Mouse (Mus musculus): ENCODE results near the gene Itgb3.

The Itgb3 gene

DNA sequence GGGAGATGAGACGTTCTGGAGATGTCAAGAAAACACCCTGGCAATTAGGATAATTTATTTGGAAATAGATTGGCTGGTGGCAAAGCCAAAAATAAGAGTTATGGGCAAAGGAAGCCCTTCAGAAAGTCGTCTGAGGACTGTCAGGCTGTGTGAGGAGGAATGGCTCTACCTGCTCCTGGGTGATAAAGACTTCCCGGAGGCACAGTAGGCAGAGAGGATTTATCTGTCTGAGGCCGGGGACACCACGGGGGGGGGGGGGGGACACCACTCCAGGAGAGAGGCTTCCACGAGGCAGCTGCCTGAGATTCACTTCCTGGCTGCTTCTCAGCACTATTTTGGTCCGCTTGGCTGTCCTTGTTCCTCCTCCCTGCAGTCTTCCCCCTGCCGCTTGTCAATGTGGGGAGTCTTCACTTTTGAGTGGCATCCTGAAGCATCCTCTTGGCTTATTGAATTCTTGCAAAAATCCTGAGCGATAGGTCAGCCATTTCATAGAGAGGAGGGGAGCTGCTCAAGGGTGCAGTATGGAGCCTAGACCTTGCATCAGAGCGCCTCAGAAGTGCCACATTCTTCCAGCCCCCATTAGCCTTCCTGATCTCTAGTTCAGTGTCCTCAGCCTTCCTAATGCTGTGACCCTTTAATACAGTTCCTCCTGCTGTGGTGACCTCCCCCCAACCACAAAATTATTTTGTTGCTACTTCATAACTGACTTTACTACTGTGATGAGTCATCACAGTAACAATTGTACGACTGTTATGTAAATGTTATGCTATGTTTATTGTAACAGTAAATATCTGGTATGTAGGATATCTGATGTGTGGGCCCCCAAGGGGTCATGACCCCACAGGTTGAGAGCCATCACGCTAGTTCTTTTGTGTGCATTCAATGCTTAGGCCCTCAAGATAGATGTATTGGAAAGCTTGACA is 14.5 kb downstream of the Itgb3 start:
- no peak for DNase-seq (ENCODE audit: low spot score)

DNA sequence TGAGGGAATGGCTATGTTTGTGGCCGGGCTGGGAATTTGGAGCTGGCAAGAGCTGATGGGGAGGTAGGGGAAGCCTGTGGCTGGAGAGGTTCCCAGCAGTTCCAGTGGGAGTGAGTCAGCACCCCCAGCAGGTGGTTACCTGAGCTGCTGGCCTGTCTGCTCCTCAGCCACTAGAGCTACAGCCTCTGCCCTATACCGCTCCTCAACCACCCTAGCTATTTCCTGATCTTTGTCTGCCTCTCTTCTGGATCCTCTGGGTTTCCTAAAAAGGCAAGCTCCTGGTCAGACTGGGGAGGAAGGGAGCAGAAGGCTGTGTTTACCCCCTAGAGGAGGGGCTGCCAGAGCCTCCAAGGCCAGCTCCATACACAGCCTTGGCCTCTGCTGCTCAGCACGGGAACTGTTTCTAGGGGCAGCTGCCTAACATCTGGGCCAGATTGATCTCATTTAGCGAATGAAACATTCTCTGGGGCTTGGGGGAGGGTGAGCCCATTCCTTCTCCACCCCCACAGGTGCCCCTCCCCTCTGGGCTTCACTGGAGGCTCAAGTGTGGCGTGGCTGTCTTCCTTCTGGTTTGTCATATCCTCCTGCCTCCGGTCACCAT is 17.1 kb downstream of the Itgb3 start:
- DNase-seq (ENCODE audit: low spot score): no peak

DNA sequence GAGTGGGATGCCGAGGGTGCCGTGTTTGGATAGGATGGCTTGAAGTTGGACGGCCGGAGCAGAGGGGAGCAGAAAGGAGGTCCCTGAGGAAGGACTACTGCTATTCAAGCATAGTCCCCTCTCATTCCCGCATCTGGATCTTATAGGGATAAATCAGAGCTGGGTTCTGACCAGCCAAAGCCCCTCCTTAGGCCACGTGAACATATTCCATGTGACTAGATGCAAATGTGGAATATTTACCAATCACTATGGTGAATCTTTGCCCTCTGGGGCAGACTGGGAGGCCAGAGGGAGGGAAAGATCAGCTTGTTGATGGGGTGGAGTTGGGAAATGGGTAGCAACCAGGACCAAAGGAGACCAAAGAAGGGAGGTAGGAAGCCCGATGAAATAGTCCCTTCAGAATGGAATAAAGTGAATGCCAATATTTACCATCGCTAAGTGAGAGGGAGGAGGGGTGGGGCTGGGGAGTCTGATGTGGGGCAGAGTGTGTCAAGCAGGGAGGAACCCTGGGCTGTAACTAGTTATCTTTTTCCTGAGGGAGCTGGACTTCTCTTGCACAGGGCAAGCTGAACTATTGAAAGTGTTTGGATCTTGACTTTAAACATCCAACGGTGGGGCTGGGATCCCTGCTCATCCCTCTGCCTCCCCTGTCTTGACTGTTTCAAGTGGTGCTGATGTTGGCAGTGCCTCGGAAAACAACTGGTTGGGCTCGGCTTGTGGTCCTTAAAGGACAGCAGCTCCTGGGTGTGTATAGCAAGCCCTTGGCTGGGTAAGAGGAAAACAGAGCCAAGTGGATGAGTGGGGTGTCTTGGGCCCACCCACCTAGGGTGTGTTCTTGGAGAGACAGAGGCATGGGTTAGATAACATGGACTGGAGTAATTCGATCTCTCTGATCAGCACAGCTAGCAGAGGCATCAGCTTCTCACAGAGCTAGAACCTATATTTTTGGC is 17.9 kb downstream of the Itgb3 start:
- no peak for DNase-seq (ENCODE audit: low spot score)

DNA sequence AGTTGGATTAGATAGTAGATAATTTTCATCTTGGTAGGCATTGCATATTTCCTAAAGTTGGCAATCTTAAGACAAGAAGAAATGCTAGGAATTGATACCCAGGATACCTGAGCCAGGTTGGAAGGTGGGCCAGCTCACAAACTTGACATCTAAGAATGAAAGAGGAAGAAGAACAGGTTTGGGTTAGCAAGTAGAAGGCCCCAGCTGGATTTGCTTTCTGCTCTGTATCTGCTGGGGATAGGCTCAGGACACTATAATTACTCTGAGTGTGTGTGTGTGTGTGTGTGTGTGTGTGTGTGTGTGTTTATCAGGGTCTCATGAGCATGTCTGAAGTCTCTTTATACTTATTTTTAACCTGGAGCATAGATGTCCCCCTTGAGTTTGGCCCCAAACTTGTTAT is 18.8 kb downstream of the Itgb3 start:
- DNase-seq (ENCODE audit: low spot score): no peak

DNA sequence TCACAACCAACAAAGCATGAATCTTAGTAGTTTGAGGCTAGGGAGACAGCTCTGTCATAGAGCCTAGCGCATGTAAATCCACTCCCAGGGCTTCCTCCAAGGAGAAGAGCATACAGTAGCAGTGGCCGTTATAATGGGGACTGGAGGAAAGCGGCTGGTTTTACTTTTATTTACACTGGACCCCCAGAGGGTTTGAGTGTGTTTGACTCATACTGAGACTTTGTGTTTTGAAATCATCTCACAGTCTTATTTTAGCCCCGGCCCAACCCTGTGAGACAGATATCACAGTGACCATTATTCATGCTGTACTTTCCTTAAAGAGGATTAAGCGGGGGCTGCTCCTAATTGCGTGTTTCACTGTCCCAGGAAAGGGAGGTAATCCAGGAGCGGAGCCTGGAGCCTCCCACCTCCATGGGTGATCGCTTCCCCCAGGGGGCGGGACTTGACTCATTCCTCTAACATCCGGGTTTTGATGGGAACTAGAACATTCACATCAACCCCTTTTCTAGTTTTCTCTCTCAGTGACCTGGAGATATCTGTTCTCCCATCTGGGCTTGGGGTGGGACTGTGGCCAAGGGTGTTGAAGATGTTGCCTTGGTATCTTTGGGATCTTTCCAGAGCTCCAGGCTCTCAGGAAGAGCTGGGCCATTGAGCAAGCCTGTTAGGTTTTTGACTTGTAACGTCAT is 20.0 kb downstream of the Itgb3 start:
- DNase-seq (ENCODE audit: low spot score): no peak

DNA sequence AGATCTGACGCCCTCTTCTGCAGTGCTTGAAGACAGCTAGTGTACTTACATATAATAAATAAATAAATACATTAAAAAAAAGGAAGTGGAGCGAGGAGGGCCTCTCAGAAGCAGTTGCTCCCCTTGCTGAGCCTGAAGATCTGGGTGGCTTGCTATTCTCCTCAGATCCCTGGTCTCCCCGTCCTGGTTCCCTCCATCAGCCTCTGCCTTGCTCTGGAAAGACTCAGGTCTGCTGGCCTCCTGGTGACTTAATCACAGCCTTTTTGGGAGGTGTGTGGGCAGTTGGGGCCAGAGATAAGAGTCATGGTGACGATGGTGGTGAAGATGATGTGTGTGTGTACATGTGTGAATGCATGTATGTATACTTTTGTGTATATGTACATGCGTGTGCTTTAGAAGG is 20.8 kb downstream of the Itgb3 start:
- no peak for DNase-seq (ENCODE audit: low spot score)

DNA sequence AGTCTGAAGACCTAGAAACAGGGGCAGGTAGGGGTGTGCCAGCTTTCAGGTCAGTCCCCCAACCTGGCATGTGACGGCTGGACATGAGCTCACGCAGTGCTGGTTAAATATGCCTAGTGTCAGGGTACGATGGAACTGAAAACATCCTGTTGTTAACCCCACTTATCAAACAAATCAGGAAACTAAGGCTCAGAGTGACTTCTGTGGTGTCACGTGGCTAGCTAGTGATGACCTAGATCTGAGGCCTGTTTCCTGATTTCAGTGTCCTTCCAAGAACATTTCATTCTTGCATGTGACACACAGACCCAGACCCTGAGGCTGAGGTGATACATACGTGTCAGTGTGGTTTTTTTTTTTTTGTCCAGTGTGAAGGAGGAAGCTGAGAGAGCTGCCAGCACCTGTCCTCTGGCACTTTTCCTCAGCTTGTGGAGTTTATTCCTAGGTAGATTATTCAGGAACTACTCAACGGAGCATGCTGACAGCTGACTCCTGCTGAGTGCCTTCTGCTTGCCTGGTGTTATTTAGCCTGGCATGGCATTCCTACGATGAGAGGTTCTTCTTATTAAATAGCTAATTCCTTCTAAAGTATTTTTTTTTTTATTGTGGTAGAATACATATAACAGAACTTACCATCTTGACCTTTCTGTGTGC is 22.5 kb downstream of the Itgb3 start:
- no peak for DNase-seq (ENCODE audit: low spot score)

DNA sequence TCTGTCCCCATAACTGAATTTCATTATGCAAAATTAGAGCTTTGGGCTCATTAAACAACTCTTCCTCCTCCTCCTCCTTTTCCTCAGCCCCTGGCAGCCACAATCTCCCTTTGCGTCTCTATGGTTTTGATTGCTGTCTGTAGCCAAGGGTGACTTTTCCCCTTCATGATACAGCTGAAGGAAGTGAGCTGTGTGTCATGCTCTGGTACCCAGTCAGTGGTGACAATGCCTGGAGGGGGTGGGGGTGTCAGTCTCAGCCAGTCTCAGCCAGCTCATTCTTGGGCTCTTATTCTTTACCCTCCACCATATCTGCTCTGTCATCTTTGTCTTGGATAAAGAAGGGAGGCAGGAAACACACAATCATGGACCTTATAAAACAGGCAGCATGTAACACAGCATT is 23.5 kb downstream of the Itgb3 start:
- no peak for DNase-seq (ENCODE audit: low spot score)

DNA sequence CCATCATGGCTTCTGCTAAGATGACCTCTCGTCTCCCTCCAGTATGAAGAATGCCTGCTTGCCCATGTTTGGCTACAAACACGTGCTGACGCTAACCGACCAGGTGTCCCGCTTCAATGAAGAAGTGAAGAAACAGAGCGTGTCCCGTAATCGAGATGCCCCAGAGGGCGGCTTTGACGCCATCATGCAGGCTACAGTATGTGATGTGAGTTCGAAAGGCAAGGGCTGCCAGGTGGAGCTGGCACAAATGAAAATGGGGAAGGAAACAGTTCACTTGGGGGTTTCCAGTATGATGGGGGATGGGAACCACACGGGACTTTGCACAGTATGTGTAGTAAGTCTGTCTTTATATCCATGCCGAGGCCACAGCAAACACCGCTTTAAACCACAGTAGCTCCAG is 29.2 kb downstream of the Itgb3 start:
- no peak for DNase-seq (ENCODE audit: low spot score)

DNA sequence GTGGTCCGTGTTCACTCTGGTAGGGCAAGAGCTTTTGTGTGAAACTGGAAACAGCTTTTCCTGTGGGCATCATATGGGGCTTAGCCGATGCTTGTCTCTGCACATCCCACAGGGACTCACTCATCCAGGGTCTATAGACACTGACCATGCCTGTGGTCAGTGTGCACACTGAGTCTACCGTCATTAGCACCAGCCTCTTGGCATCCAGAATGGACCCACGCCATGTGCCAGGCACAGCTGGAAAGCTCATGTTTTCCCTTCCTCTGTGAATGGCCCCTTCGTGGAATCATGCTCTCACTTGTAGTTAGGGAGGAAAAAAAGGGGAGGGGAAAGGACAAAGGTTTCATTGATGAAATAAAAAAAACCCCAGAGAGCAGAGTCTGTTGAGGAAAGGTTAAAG is 30.2 kb downstream of the Itgb3 start:
- no peak for DNase-seq (ENCODE audit: low spot score)

DNA sequence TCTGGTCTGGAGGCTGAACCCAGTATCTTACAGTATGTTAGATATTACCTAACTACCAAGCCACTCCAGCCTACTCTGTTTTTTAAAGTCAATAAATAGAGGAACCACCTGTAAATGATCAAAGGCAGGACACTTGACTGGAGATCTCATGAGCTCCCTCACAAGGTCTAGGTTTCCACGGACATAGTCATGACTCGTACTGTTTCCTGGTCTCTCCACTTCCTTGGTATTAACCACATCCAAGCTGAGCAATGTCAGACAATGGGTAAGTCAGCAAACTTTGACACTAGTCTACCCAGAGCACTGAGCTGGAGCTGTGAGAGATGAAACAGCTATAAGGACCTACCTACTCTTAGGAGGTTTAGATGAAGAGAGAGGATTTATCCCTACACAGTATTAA is 31.1 kb downstream of the Itgb3 start:
- no peak for DNase-seq (ENCODE audit: low spot score)

DNA sequence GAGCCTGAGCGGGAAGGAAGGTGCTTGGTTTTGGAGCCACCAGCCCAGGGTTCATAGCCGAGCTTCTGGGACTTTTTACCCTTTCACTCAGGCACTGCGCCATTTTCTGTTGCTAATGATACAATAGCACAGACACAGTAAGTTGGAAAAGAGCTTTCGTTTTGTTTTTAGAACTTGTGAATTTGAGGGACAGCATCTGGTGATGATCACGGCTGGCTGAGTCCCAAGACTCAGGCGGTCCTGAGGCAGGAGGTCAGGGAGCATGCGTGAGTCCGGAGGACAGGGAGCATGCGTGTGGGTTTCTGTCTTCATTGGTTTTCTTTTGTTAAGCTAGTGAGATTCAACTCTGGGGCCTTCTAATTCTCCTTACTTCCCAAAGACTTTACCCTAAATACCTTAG is 31.8 kb downstream of the Itgb3 start:
- no peak for DNase-seq (ENCODE audit: low spot score)

DNA sequence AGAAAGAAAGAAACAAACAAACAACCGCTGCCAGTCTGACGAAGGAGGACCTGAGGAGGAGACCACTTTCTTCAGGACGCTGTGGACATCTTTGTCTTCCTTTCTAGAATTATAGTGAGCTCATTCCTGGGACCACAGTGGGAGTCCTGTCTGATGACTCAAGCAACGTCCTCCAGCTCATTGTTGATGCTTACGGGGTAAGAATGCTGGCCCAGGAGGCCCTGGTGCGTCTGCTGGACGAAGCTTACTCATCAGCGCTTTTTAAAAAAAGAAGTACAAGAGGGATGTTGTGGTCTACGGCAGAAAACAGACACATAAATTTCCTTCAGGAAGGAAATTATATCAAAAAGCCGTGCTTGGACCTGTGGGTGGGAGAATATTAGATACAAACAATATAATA is 33.1 kb downstream of the Itgb3 start:
- no peak for DNase-seq (ENCODE audit: low spot score)

DNA sequence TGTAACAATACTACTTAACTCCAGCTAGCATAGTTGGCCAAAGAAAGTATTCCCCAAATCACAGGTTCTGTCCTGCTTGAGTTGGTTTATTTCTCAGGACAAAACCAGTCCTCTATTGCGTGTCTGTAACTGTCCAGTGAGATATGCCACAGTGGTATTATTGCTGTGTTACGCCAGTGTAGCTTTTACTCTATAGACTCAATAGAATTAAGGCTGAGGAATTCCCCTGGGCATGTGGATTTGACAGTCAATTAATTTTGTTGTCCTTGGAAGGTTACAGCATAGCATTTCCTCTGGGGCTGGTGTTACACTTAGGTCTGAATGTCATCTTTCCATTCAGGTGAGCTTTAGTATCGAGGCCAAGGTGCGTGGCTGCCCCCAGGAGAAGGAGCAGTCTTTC is 35.4 kb downstream of the Itgb3 start:
- no peak for DNase-seq (ENCODE audit: low spot score)

DNA sequence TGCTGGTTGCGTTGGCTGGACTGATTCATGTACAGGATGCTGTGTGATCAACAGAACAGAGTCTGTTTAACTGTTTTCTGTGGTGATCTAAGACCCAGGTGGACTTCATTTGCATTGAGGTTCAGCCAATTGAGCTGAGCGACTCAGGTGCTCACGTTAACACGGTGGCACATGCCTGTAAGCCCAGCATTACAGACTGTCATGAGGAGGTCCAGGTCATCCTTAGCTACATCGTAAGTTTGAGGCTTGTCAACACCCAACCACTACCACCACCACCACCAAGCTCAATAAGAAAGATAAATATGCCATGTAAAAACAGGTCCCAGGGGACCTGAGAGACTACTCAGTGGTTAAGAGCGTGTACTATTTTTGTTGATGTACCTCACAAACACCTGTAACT is 37.6 kb downstream of the Itgb3 start:
- no peak for DNase-seq (ENCODE audit: low spot score)

DNA sequence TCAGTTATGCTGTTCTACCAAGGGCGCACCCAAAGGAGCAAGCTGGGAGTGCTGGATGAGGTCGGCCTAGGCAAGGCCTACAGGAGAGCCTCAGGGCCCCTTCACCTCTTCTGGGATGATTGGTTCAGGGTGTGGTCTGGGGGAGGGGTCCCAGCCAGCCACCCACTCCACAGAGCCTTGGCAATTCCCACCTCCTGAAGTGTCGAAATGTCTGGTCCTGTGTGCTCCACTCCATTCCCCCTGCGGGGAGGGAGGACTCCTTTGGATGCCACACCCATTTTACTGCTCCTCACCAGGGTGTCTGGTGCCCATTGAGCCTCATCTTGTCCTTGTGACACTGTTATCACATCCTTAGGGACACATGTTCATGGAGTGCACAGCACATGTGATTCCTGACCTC is 38.4 kb downstream of the Itgb3 start:
- DNase-seq (ENCODE audit: low spot score): no peak

DNA sequence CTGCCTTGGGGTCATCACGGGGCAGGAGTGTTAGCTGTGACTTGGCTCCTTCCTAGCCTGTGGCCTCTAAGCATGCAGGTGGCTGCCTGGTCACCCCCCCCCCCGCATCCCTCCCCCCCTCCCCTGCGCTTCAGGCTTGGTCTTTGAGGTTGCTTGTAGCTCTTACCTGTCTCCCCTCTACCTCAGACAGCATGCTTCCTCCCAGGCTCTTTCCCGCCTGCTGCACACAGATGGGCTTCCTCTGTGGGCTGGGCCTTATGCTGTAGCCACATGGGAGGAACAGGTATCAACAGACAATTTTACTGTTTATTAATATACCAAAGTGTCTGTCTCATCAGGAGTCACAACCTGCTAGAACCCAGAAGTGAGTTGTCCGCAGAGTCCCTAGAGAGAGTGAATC is 38.8 kb downstream of the Itgb3 start:
- DNase-seq (ENCODE audit: low spot score): no peak

DNA sequence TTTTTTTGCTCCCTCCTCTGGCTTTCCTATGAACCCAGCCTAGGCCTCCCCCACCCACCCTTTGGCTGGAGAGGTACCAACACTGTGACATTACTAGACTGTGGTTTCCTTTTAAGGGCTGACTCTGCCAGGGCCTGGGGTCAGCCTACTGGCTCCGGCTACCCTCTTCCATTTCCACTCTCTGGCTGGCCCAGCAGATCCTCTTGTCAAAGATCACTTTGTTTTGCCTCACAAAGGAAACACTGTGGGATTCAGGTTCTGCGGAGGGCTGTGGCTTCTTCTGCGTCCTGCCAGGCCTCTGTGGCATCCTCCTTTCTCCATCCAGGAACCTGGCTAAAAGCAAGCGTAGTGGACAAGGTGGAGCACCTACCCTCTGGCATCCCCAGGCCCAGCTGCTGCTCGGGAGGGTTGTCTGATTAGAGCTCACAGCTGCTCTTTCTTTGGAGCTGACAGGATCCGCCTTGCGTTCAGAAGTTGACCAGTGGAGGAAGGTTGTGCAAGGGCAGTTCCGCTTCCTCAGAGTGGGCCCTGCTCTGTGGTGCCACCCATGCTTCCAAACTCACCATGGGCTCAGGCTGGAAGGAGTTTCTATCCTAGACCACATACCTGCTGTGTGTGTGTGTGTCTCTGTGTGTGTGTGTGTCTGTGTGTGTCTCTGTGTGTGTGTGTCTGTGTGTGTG is 39.5 kb downstream of the Itgb3 start:
- no peak for DNase-seq (ENCODE audit: low spot score)

DNA sequence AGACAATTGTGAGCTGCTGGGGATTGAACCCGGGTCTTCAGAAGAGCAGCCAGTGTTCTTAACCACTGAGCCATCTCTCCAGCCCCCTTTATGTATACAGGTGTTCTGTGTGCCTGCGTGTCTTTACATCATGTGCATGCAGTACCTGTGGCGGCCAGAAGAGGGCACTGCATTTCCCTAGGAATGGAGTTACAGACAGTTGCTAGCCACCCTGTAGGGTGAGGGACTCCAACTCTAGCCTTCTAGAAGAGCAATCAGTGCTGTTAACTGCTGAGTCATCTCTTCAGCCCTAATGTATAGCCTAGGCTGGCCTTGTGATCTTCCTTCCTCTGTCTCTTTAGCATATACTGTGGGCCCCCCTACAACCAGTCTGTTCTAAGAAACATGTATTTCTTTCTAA is 40.8 kb downstream of the Itgb3 start:
- no peak for DNase-seq (ENCODE audit: low spot score)

DNA sequence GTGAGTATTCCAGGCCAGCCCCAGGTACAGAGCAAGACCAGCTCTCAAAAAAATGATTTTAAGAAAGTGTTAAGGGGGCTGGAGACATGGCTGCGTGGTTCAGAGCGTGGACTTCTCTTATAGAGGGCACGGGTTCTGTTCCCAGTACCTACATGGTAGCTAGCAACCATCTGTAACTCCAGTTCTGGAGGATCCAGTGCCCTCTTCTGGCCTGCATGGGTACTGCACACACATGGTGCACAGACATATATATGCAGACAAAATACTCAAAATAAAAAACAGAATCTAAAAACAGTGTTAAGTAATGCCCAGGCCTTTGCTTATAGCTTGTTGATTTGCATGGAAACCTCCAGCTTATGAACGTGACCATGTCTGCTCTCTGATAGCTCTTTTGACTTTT is 52.8 kb downstream of the Itgb3 start:
- no peak for DNase-seq (ENCODE audit: low spot score)

DNA sequence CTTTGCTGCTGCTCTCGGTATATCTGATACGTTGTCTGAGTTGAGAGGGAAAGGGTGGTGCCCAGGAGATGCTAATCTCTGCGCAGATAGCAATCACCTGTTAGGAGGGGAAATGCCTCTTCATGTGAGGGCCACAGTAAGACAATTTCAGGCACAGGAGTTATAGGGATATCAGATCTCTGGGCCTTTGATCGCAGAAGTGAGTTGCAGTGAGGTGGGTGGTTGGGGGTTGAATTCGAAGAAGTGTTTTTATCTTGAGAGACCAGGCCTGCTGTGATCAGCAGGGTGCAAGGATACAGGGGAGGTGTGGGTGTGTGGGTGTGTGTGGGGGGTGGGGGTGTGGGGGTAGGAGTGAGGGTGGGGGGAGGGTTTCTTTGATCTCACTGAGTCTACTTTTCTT is 53.3 kb downstream of the Itgb3 start:
- DNase-seq (ENCODE audit: low spot score): no peak
